Mouse (Mus musculus) ES-E14 (cell line): ENCODE results near the gene Smox. TPM values are rescaled to one million over a fixed set of nuclear protein-coding genes. Genes with fewer than 3 reads are reported as not detected.

Experiments
- DNase-seq: peaks from one replicate; pipeline ENCODE4 v3.0.0-alpha.2; 2013; ENCODE audit warnings: low read depth, low spot score
- H3K27ac ChIP-seq: 2 replicates; pipeline ENCODE4 v1.5.1; 2012; ENCODE audit warnings: low read depth, mild to moderate bottlenecking, low read length, moderate library complexity, mixed read lengths; ENCODE audit not compliant: poor library complexity, insufficient read depth, severe bottlenecking
- H3K36me3 ChIP-seq: 2 replicates; pipeline ENCODE4 v1.6.1; 2012; ENCODE audit warnings: mild to moderate bottlenecking, low read length, moderate library complexity, mixed read lengths; ENCODE audit not compliant: control insufficient read depth, poor library complexity, insufficient read depth, severe bottlenecking
- H3K4me1 ChIP-seq, 2 experiments: fragments of 150-350 bp in 1 of 2; sonication (generic) in 1 of 2; 2 replicates each; pipeline ENCODE4 v1.6.1; 2012; ENCODE audit warnings: low read length in 2 of 2, mild to moderate bottlenecking in 1 of 2, mixed read lengths in 1 of 2; ENCODE audit not compliant: control insufficient read depth in 2 of 2, insufficient read depth in 2 of 2, poor library complexity in 1 of 2
- H3K4me3 ChIP-seq, 2 experiments: fragments of 150-350 bp in 1 of 2; sonication (generic) in 1 of 2; 2 replicates each; pipeline ENCODE4 v1.5.1; 2012; ENCODE audit warnings: low read length in 2 of 2, low read depth in 1 of 2, mild to moderate bottlenecking in 1 of 2, mixed read lengths in 1 of 2; ENCODE audit not compliant: insufficient read depth in 1 of 2, poor library complexity in 1 of 2, severe bottlenecking in 1 of 2
- H3K9ac ChIP-seq: 2 replicates; pipeline ENCODE4 v1.6.1; 2012; ENCODE audit warnings: low read depth, mild to moderate bottlenecking, low read length, mixed read lengths; ENCODE audit not compliant: poor library complexity, insufficient read depth, severe bottlenecking
- H3K9me3 ChIP-seq: fragments of 150-350 bp; sonication (generic); 2 replicates; pipeline ENCODE4 v1.6.1; 2012; ENCODE audit warnings: low read depth, mild to moderate bottlenecking, low read length; ENCODE audit not compliant: control insufficient read depth, insufficient read depth
- CHD2 ChIP-seq: IDR thresholded peaks from 2 replicates; pipeline ENCODE4 v1.6.1; 2014; ENCODE audit warnings: mild to moderate bottlenecking, low read depth, low read length, inconsistent platforms
- HCFC1 ChIP-seq: IDR thresholded peaks from 2 replicates; pipeline ENCODE4 v1.6.1; 2012; ENCODE audit warnings: low read length, inconsistent platforms, borderline replicate concordance; ENCODE audit not compliant: insufficient read depth
- MAFK ChIP-seq: IDR thresholded peaks from 2 replicates; pipeline ENCODE4 v1.6.1; 2014; ENCODE audit warnings: mild to moderate bottlenecking, low read depth, low read length, inconsistent platforms; ENCODE audit not compliant: insufficient read depth
- ZC3H11A ChIP-seq: IDR thresholded peaks from 2 replicates; pipeline ENCODE4 v1.6.1; 2012; ENCODE audit warnings: low read depth, mild to moderate bottlenecking, inconsistent platforms, low read length, borderline replicate concordance
- ZNF384 ChIP-seq: IDR thresholded peaks from 2 replicates; pipeline ENCODE4 v1.6.1; 2012; ENCODE audit warnings: low read depth, low read length, inconsistent platforms
- in situ Hi-C, 2 experiments: fragments of 600-800 bp; cut with MboI; formaldehyde crosslinking; loops; one replicate each; pipeline ENCODE4 v1.15.1; 2025; ENCODE audit warnings: low sequenced_read_pairs in 2 of 2, inconsistent platforms in 1 of 2; ENCODE audit not compliant: unreplicated experiment in 2 of 2
- total RNA-seq: library from RNA; depleted of rRNA; stranded (reverse); fragments of 300-350 nt; gene quantifications from 2 replicates; pipeline ENCODE4 v1.2.3, GENCODE M21; 2012

Smox gene
- total RNA-seq, 1 experiment, result 12.9 TPM

- no peak overlapping the region for H3K4me3 ChIP-seq
- TF ChIP-seq CHD2 (no peak), MAFK (no peak), HCFC1 (no peak), ZC3H11A (no peak), ZNF384 (no peak)
- no peak overlapping the region for H3K9ac ChIP-seq
- H3K9me3 ChIP-seq, result no peaks in the 10 kb centered on the region
- in situ Hi-C loops, result no loop called here
- H3K36me3 ChIP-seq, result no peaks in the 10 kb centered on the region
- no peaks in the 10 kb centered on the region for H3K4me1 ChIP-seq
- no peak overlapping the region for H3K27ac ChIP-seq
- DNase-seq, result no peak
Measured at GRCm38 (mm10) chr2:131531271-131531670, 40.0 kb downstream of the Smox start.

- Histone ChIP-seq H3K4me1 (no peaks in the 10 kb centered on the region), H3K4me3 (no peak overlapping the region), H3K9me3 (no peaks in the 10 kb centered on the region), H3K27ac (no peak overlapping the region), H3K36me3 (no peaks in the 10 kb centered on the region), H3K9ac (no peak overlapping the region)
- DNase-seq, result no peak
- no peak for TF ChIP-seq MAFK
- in situ Hi-C loops, result no loop called here
Measured at GRCm38 (mm10) chr2:131535168-131535567, 43.9 kb downstream of the Smox start.

GRCm38 (mm10) chr2:131538341-131538740 lies 47.0 kb downstream of the Smox start:
- no peak overlapping the region for H3K27ac ChIP-seq

GRCm38 (mm10) chr2:131539780-131540179 lies 48.5 kb downstream of the Smox start:
- H3K27ac ChIP-seq, result no peak overlapping the region
- H3K4me3 ChIP-seq, result no peak overlapping the region
- in situ Hi-C loops, result loop anchor here (10.0 kb wide), 2 partner anchors 265 to 275 kb away; no protein-coding TSS in a partner anchor
- H3K36me3 ChIP-seq, result no peaks in the 10 kb centered on the region
- no peaks in the 10 kb centered on the region for H3K9me3 ChIP-seq
- no peak overlapping the region for H3K9ac ChIP-seq
- no peak for DNase-seq
- H3K4me1 ChIP-seq, result peaks cover 0 to 2% of the 10 kb centered on the region in 2 experiments; a peak in 1 of 4 replicates
- TF ChIP-seq HCFC1, result no peak
- no peak for TF ChIP-seq ZC3H11A
- TF ChIP-seq CHD2, result no peak

More at GRCm38 (mm10) chr2:131538341-131538740, 47.0 kb downstream of the Smox start:
- no peaks in the 10 kb centered on the region for H3K36me3 ChIP-seq
- no peak overlapping the region for H3K4me3 ChIP-seq
- no peak overlapping the region for H3K9ac ChIP-seq
- H3K4me1 ChIP-seq, result peaks cover 0 to 2% of the 10 kb centered on the region in 2 experiments; a peak in 1 of 4 replicates
- TF ChIP-seq CHD2 (no peak), ZC3H11A (no peak), HCFC1 (no peak), ZNF384 (no peak), MAFK (no peak)
- DNase-seq, result no peak
- in situ Hi-C loops, result no loop called here
- no peaks in the 10 kb centered on the region for H3K9me3 ChIP-seq

- Histone ChIP-seq H3K27ac (no peak overlapping the region), H3K4me1 (peaks cover 0 to 2% of the 10 kb centered on the region in 2 experiments; a peak in 2 of 4 replicates), H3K4me3 (no peak overlapping the region), H3K36me3 (no peaks in the 10 kb centered on the region), H3K9ac (no peak overlapping the region), H3K9me3 (no peaks in the 10 kb centered on the region)
- TF ChIP-seq CHD2 (no peak), HCFC1 (no peak), ZNF384 (no peak), MAFK (no peak), ZC3H11A (no peak)
- no peak for DNase-seq
- in situ Hi-C loops, result loop anchor here (10.0 kb wide), 2 partner anchors 263 to 273 kb away; no protein-coding TSS in a partner anchor
Measured at GRCm38 (mm10) chr2:131541686-131542085, 50.4 kb downstream of the Smox start.
